Mouse (Mus musculus): ENCODE measurements around the gene Etfdh.

Etfdh gene

GRCm38 (mm10) chr3:79629416-79629730, at the start of gene Etfdh:
Etfdh (minus strand) TSS chr3:79629500.
- peak; percentile 47 to 68 for DNase-seq (ENCODE audit: low spot score in 2 of 2)

- no peak for DNase-seq (ENCODE audit: low spot score in 2 of 2)
Observed at GRCm38 (mm10) chr3:79676411-79676810, 47.1 kb upstream of the Etfdh start.

- no peak for DNase-seq (ENCODE audit: low spot score in 2 of 2)
Observed at GRCm38 (mm10) chr3:79674641-79675040, 45.3 kb upstream of the Etfdh start.

GRCm38 (mm10) chr3:79673082-79673481, 43.8 kb upstream of the Etfdh start:
- DNase-seq (ENCODE audit: low spot score in 2 of 2), result peak in 1 of 2 experiments; percentile 59

- no peak for DNase-seq (ENCODE audit: low spot score in 2 of 2)
Observed at GRCm38 (mm10) chr3:79672188-79672587, 42.9 kb upstream of the Etfdh start.

- DNase-seq (ENCODE audit: low spot score in 2 of 2), result no peak
Observed at GRCm38 (mm10) chr3:79670556-79670955, 41.3 kb upstream of the Etfdh start.

- peak in 1 of 2 experiments; percentile 13 for DNase-seq (ENCODE audit: low spot score in 2 of 2)
Observed at GRCm38 (mm10) chr3:79664787-79665408, 35.6 kb upstream of the Etfdh start.

- DNase-seq (ENCODE audit: low spot score in 2 of 2), result no peak
Observed at GRCm38 (mm10) chr3:79656682-79657081, 27.4 kb upstream of the Etfdh start.

- no peak for DNase-seq (ENCODE audit: low spot score in 2 of 2)
Observed at GRCm38 (mm10) chr3:79652129-79652528, 22.8 kb upstream of the Etfdh start.

GRCm38 (mm10) chr3:79628561-79629415, 512 bp downstream of the Etfdh start, which contains the start of gene 4930579G24Rik:
4930579G24Rik (plus strand) TSS chr3:79629079.
- DNase-seq (ENCODE audit: low spot score in 2 of 2), result peak; percentile 94 to 99

- no peak for DNase-seq (ENCODE audit: low spot score in 2 of 2)
Observed at GRCm38 (mm10) chr3:79628182-79628560, 1.1 kb downstream of the Etfdh start.

GRCm38 (mm10) chr3:79627484-79628181, 1.7 kb downstream of the Etfdh start:
- DNase-seq (ENCODE audit: low spot score in 2 of 2), result no peak

GRCm38 (mm10) chr3:79609886-79610285, 19.4 kb downstream of the Etfdh start:
- DNase-seq (ENCODE audit: low spot score in 2 of 2), result no peak

- no peak for DNase-seq (ENCODE audit: low spot score in 2 of 2)
Observed at GRCm38 (mm10) chr3:79595468-79595867, 33.8 kb downstream of the Etfdh start.

- no peak for DNase-seq (ENCODE audit: low spot score in 2 of 2)
Observed at GRCm38 (mm10) chr3:79591793-79592471, 37.4 kb downstream of the Etfdh start.

GRCm38 (mm10) chr3:79590863-79591792, 38.2 kb downstream of the Etfdh start, which contains the start of gene Ppid:
Ppid (plus strand) TSS chr3:79591342.
- peak; percentile 59 to 61 for DNase-seq (ENCODE audit: low spot score in 2 of 2)

GRCm38 (mm10) chr3:79589671-79590070, 39.6 kb downstream of the Etfdh start:
- no peak for DNase-seq (ENCODE audit: low spot score in 2 of 2)

GRCm38 (mm10) chr3:79586804-79587203, 42.5 kb downstream of the Etfdh start:
- peak; percentile 81 to 92 for DNase-seq (ENCODE audit: low spot score in 2 of 2)

- DNase-seq (ENCODE audit: low spot score in 2 of 2), result no peak
Observed at GRCm38 (mm10) chr3:79579891-79580575, 49.3 kb downstream of the Etfdh start.

GRCm38 (mm10) chr3:79578164-79578563, 51.1 kb downstream of the Etfdh start:
- DNase-seq (ENCODE audit: low spot score in 2 of 2), result no peak

All from frontal cortex, postnatal 14 days (tissue).